Mouse (Mus musculus): Measurements from ENCODE around the gene Cnnm1. TPM values are rescaled to one million over a fixed set of nuclear protein-coding genes. Genes with fewer than 3 reads are reported as not detected.
A peak's percentile ranks its signal among the peaks of the same experiment; 100 is the strongest.
"Not testable (repeated sequence)": the region's sequence is repeated elsewhere in the genome, so short reads cannot be mapped to it uniquely, and the experiment has no call there.

Cnnm1 gene
- polyA plus RNA-seq, 1 experiment from 2014 or later = 0.93 TPM

- Histone ChIP-seq H3K36me3 (peaks cover 12% of the 10 kb centered on the region), H3K9me3 (no peaks in the 10 kb centered on the region), H3K27ac (no peak overlapping the region), H3K4me1 (replicated peaks) (0 out of 2 replicates have a peak, but pooled peaks cover 5% of the 10 kb centered on the region), H3K4me2 (replicated peaks) (no peak overlapping the region), H3K27me3 (replicated peaks) (no peaks in the 10 kb centered on the region), H3K4me3 (replicated peaks) (no peak overlapping the region), H3K9ac (no peak overlapping the region)
- 0 out of 2 replicates have a peak, but pooled peaks have one; percentile 8 for ATAC-seq
- 17% methylated on average over 5 of the region's 5 CpGs for WGBS
Measured at GRCm38 (mm10) chr19:43495846-43496245, 55.6 kb downstream of the Cnnm1 start.

DNA sequence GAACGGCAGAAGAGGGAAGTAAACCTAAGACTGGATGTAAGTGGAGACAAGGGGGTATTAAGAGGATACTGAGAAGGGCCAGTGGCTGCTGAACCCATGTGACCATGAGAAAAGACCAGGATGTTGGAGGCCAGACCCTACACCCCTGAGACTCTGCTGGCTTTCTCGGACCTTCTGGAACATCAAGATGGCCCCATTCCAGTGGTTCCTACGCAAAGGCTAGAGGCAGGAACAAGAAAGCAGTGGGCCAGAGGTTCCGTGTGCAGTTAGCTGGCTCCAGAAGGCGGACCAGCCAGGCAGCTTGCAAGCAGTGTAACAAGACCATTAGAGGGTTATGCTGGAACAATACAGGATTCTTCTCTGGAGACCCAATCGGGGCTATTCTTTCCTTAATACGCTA lies 57.2 kb downstream of the Cnnm1 start:
- H3K4me2 ChIP-seq (replicated peaks) = no peak overlapping the region
- H3K4me1 ChIP-seq (replicated peaks) = 0 out of 2 replicates have a peak, but pooled peaks cover 5% of the 10 kb centered on the region
- H3K9me3 ChIP-seq = no peaks in the 10 kb centered on the region
- H3K27ac ChIP-seq = no peak overlapping the region
- no peak overlapping the region for H3K4me3 ChIP-seq (replicated peaks)
- WGBS = 86% methylated on average over 7 of the region's 7 CpGs
- no peak for ATAC-seq
- H3K36me3 ChIP-seq = peaks cover 20% of the 10 kb centered on the region
- no peak overlapping the region for H3K9ac ChIP-seq
- no peaks in the 10 kb centered on the region for H3K27me3 ChIP-seq (replicated peaks)

DNA sequence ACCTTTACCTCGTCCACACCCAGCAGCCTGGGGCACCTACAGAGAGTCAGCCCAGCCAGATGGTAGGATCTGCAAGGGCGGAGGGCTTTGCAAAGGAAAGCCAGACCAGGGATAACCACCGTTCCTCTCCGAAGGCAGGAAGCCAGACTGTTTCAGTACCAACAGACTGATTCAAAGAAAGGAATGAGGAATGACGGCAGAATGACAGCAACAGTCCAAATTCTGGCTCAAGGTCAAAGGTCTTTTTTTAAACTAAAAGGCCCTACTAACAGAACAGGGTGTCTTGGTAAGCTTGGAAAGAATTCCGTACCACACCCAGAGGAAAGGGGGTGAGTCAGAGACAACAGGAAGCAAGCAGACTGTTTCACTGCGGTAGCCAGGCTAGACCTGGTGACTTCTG lies 58.6 kb downstream of the Cnnm1 start:
- WGBS = 87% methylated on average over 7 of the region's 7 CpGs
- Histone ChIP-seq H3K27ac (no peak overlapping the region), H3K27me3 (replicated peaks) (no peaks in the 10 kb centered on the region), H3K9ac (no peak overlapping the region), H3K36me3 (peaks cover 21% of the 10 kb centered on the region), H3K9me3 (no peaks in the 10 kb centered on the region), H3K4me3 (replicated peaks) (no peak overlapping the region), H3K4me1 (replicated peaks) (0 out of 2 replicates have a peak, but pooled peaks cover 5% of the 10 kb centered on the region), H3K4me2 (replicated peaks) (no peak overlapping the region)
- ATAC-seq = no peak

DNA sequence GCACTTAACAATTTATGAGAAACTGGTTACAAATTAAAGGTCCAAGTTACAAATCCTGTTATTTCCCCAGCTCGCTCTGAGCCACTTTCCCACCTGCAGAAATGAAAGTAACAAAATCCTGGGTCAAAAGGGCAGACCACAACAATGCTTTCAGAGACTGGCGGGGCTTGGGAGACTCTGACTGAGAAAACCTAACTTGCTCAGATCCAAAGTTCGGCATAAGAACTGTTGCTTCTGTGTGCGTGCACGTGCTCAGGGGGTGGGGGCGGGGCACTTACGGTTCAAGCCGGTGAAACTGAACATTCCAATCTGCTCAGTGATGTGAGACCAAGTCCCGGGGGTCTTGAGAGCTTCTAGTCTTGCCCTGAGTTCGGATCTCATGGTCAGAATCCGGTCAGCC lies 62.4 kb downstream of the Cnnm1 start:
- Histone ChIP-seq H3K4me2 (replicated peaks) (no peak overlapping the region), H3K9ac (no peak overlapping the region), H3K27me3 (replicated peaks) (no peaks in the 10 kb centered on the region), H3K4me3 (replicated peaks) (no peak overlapping the region), H3K4me1 (replicated peaks) (no peaks in the 10 kb centered on the region), H3K36me3 (peaks cover 31% of the 10 kb centered on the region), H3K9me3 (no peaks in the 10 kb centered on the region), H3K27ac (no peak overlapping the region)
- no peak for ATAC-seq
- WGBS = 81% methylated on average over 11 of the region's 11 CpGs

GRCm38 (mm10) chr19:43503593-43503992 lies 63.4 kb downstream of the Cnnm1 start:
- H3K4me2 ChIP-seq (replicated peaks); H3K4me1 ChIP-seq (replicated peaks); H3K27me3 ChIP-seq (replicated peaks); ATAC-seq; H3K4me3 ChIP-seq (replicated peaks); H3K9ac ChIP-seq; H3K9me3 ChIP-seq; H3K27ac ChIP-seq: not testable (repeated sequence)
- 97% methylated on average over 8 of the region's 9 CpGs for WGBS
- H3K36me3 ChIP-seq = peaks cover 29% of the 10 kb centered on the region

DNA sequence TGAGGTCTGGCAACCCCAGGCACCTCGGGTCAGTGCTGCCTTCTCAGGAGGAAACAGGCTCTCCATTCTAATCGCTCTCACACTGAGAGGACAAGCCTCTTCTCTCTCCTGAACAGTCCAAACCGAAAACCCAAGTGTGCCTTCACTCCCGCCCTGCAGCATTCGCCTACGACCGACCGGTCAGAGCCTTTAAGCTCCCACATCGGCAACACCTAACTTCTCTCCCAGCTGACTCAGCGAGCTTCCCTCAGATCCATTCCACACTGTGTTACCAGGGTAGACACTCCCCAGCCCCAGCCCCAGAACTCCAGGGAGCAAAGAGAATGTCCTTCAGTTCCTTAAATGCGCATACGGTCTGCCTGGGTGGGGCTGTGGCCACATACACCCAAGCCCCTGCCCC lies 65.2 kb downstream of the Cnnm1 start:
- H3K27ac ChIP-seq = no peak overlapping the region
- ATAC-seq = no peak
- H3K4me3 ChIP-seq (replicated peaks) = no peak overlapping the region
- H3K4me1 ChIP-seq (replicated peaks) = no peaks in the 10 kb centered on the region
- WGBS = 88% methylated on average over 12 of the region's 12 CpGs
- H3K36me3 ChIP-seq = peaks cover 19% of the 10 kb centered on the region
- no peak overlapping the region for H3K4me2 ChIP-seq (replicated peaks)
- no peak overlapping the region for H3K9ac ChIP-seq
- H3K27me3 ChIP-seq (replicated peaks) = no peaks in the 10 kb centered on the region
- no peaks in the 10 kb centered on the region for H3K9me3 ChIP-seq

DNA sequence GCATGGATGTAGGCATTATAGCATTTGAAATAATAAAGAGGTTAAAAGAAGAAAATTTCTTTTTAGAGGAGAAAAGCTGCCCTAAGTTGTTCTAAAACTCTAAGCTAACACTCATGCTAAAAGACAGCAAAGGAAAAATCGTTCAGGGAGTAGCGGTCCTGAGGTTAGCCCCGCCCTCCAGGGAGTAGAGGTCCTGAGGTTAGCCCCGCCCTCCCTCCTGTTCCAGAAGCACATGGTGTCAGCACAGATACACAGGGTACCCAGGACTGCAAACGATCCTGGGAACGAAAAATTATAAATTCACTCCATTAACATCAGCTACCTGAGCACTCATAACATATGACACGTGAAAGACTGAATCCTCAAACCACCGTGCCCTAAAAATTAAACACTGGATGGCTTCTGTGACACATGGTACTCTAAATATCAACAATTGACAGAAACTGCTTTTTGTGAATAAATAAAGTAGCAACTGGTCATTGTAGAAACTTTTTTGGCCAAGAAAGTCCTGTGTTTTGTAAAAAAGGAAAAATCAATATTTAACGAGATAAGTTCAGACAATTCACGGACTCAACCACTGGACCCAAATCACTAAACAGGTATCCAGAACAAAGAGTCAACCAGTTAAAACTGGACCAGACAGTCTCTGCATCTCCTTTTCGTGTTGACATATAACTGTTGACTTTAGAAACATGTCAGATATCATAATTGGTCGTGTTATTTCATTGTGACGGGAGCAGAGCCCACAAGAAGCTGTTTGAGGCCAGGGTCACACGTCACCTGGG lies 70.4 kb downstream of the Cnnm1 start:
- no peaks in the 10 kb centered on the region for H3K4me1 ChIP-seq (replicated peaks)
- no peak overlapping the region for H3K9ac ChIP-seq
- H3K27me3 ChIP-seq (replicated peaks) = no peaks in the 10 kb centered on the region
- H3K4me2 ChIP-seq (replicated peaks) = no peak overlapping the region
- no peaks in the 10 kb centered on the region for H3K9me3 ChIP-seq
- WGBS = 81% methylated on average over 14 of the region's 14 CpGs
- no peak overlapping the region for H3K27ac ChIP-seq
- H3K36me3 ChIP-seq = peaks cover 7% of the 10 kb centered on the region; the same call in 1 of the 2 replicates
- H3K4me3 ChIP-seq (replicated peaks) = no peak overlapping the region
- ATAC-seq = no peak

GRCm38 (mm10) chr19:43511621-43512620 lies 71.7 kb downstream of the Cnnm1 start:
- ATAC-seq = no peak
- peaks cover 7% of the 10 kb centered on the region; the same call in 1 of the 2 replicates for H3K36me3 ChIP-seq
- H3K9me3 ChIP-seq = no peaks in the 10 kb centered on the region
- H3K27me3 ChIP-seq (replicated peaks) = no peaks in the 10 kb centered on the region
- no peak overlapping the region for H3K9ac ChIP-seq
- H3K4me3 ChIP-seq (replicated peaks) = no peak overlapping the region
- no peak overlapping the region for H3K27ac ChIP-seq
- H3K4me1 ChIP-seq (replicated peaks) = peaks cover 3% of the 10 kb centered on the region; the same call in 1 of the 2 replicates
- H3K4me2 ChIP-seq (replicated peaks) = no peak overlapping the region
- WGBS = 79% methylated on average over 22 of the region's 22 CpGs

GRCm38 (mm10) chr19:43513874-43514273 lies 73.6 kb downstream of the Cnnm1 start:
- WGBS = 75% methylated on average over 8 of the region's 8 CpGs
- Histone ChIP-seq H3K4me1 (replicated peaks) (peaks cover 3% of the 10 kb centered on the region; the same call in 1 of the 2 replicates), H3K27ac (no peak overlapping the region), H3K4me3 (replicated peaks) (no peak overlapping the region), H3K9ac (no peak overlapping the region), H3K27me3 (replicated peaks) (no peaks in the 10 kb centered on the region), H3K4me2 (replicated peaks) (no peak overlapping the region), H3K36me3 (peaks cover 7% of the 10 kb centered on the region; the same call in 1 of the 2 replicates), H3K9me3 (no peaks in the 10 kb centered on the region)
- ATAC-seq = peak; percentile 45; the same call in 1 of the 2 replicates

DNA sequence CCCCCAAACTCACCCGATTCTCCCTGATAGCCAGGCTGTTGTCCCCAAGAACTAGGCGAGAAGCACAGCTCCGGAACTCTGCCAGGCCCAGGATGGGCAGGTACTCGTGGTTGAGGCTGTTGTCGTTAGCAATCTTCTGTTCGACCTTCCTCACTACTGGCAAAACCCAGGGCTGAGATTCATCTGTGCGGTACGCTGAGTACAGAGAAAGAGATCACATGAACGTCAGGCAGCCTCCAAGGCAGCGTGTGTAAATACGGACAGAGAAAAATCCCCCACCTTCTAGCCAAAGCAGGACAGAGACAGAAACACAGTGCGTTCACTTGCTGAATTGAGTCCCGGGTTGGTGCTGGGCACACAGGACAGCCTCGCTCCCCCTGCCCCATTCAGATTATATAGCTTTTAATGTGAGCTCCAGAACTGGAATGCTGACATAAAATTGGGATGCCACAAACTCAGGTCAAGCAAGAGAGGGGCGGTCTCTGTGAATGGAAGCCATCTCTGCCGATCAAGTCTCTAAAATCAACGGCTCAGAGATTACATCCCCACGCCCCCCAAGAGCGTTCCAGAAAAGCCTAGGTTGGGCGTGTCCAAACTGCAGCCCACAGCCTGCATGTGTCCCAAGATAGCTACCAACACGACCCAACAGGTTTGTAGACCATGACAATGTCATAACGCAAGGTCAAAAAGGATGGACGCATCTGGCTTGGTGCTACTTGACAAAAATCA lies 75.6 kb downstream of the Cnnm1 start:
- ATAC-seq = no peak
- H3K9me3 ChIP-seq = no peaks in the 10 kb centered on the region
- H3K27ac ChIP-seq = no peak overlapping the region
- no peaks in the 10 kb centered on the region for H3K27me3 ChIP-seq (replicated peaks)
- H3K4me2 ChIP-seq (replicated peaks) = no peak overlapping the region
- H3K4me3 ChIP-seq (replicated peaks) = no peak overlapping the region
- WGBS = 89% methylated on average over 23 of the region's 23 CpGs
- H3K4me1 ChIP-seq (replicated peaks) = peaks cover 8% of the 10 kb centered on the region; the same call in 1 of the 2 replicates
- no peak overlapping the region for H3K9ac ChIP-seq
- H3K36me3 ChIP-seq = peaks cover 7% of the 10 kb centered on the region; the same call in 1 of the 2 replicates

DNA sequence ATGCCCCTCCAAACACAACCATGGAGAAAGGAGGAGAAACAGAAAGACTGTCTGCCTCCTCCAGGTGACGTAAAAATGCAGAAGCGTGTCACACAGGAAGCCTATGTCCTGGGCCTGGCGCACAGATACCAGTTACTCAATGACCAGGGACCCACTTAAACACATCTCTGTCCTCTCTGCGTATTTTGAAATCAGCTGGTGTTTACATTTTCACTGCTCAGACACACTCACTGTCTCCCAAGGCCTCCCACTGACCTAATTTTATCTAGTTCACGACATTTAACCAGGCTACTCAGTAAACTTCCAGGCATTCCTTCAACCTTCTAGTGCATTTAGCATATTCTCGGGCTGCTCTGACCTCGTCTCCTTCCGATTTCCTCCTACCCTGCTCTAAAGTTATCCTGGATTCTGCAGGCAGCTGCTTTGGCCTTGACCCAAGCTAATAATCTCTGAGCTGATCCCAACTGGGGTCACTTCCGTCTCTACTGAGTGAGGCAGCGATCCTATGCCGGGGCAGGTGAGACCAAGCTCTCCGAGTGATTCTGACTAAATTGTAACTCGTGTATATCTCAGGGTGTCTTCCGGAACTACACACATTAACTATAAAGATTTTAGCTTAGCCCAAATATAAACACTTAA lies 76.3 kb downstream of the Cnnm1 start:
- 63% methylated on average over 14 of the region's 14 CpGs for WGBS
- H3K27ac ChIP-seq = no peak overlapping the region

More for the DNA sequence above, 76.3 kb downstream of the Cnnm1 start:
- H3K4me3 ChIP-seq (replicated peaks) = no peak overlapping the region
- ATAC-seq = no peak
- no peaks in the 10 kb centered on the region for H3K27me3 ChIP-seq (replicated peaks)
- H3K36me3 ChIP-seq = peaks cover 7% of the 10 kb centered on the region; the same call in 1 of the 2 replicates
- H3K9me3 ChIP-seq = no peaks in the 10 kb centered on the region
- no peak overlapping the region for H3K9ac ChIP-seq
- H3K4me1 ChIP-seq (replicated peaks) = peaks cover 8% of the 10 kb centered on the region
- H3K4me2 ChIP-seq (replicated peaks) = no peak overlapping the region

Data from intestine, embryonic 15.5 days (tissue).